Mouse (Mus musculus) forelimb bud, embryonic 11.5 days (tissue): Measurements from ENCODE around the gene Gabrd.

Experiments
- DNase-seq: peaks from one replicate; pipeline ENCODE4 v3.0.0-alpha.2; 2012; ENCODE audit warnings: low read depth, low spot score

The Gabrd gene

DNA sequence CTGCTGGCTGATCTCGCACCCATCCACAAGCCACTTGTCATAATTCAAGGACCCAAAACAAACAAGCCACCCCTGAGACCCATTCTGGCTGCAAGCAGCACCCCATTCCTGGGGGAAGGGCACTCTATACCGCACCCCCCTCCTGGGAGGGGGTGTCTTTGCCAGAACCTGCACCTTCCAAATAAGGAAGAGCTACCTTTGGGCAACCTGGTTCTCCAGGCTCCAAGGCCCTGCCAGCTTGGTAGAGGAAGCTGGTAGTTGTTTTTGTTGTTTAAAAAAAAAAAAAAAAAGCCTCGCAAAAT lies 53.7 kb downstream of the Gabrd start:
- no peak for DNase-seq

DNA sequence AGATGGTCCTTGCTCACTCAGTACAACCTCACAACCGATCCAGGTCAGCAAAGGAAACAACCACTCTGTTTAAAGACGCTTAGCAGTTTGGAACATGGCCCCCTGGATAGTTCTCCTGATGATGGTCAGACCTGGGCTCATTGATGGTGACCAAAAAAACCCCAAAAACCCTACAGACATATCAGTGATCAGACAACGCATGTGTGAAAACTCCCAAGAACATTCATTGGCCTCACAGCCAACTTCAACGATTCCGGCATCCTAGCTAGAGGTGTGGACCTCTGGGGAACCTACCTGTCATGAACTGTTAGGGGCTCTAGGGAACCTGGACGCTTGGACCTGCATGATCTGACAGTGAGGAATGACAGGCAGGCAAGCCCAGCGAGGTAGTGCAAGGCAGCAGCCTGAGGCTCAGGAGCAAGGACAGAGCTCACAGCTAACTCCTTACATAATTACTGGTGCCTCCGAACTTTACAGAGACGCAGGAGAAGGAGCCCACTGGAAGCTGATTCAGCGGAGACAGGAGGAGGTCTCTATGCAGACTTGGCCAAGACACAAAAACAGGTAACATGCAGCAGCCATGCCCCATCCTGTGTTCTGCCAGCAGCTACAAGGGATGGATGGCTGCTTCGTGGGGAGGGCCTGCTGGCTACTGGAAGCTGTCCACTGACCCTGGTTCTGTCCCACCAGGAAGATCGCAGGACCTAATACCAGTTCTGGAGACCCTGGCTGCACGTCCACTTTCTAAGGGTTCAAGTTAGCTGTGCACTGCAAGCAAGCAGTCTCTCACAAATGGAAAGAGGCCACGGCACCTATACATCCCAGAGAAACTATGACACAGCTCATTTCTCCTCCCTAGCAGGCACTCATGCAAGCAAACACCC lies 54.3 kb downstream of the Gabrd start:
- DNase-seq = no peak

- no peak for DNase-seq
Measured at GRCm38 (mm10) chr4:155336284-155337050, 61.4 kb downstream of the Gabrd start.
